Mouse (Mus musculus): ENCODE measurements around the gene Polr3g.

- TF ChIP-seq POLR2A (IDR thresholded peaks at IDR 0.05; ENCODE audit: borderline replicate concordance, insufficient read depth, low read length) (no peak), CTCF (IDR thresholded peaks at IDR 0.05; ENCODE audit: borderline replicate concordance, insufficient read depth, low read depth, low read length) (no peak)
These were observed 64.5 kb downstream of the Polr3g start for GRCm38 (mm10) chr13:81646348-81646747.

All from cerebellum, adult 2 months (tissue).